In genomic region chr11:97883542-97883917, GRCm38 (mm10) we compare ENCODE assay signal across 8 mouse cellular contexts. TPM values are rescaled to one million over a fixed set of nuclear protein-coding genes. Genes with fewer than 3 reads are reported as not detected.
DNase-seq lines count a peak whose midpoint lies in the region; ATAC-seq and TF ChIP-seq lines count a peak whose summit lies in the region.

No protein-coding gene starts in this region.

- WGBS in forebrain, postnatal 0 days, result 6% methylated on average over 26 of the region's 26 CpGs
- WGBS in lung, embryonic 15.5 days, result 5% methylated on average over 26 of the region's 26 CpGs
- 6% methylated on average over 26 of the region's 26 CpGs for WGBS in thymus, adult 2 months

- H3K9ac ChIP-seq in forebrain, postnatal 0 days, result peak overlapping the region; percentile 51
- H3K9ac ChIP-seq in lung, embryonic 15.5 days, result peak overlapping the region; percentile 45

- DNase-seq in G1E (ENCODE audit: low spot score), result peak; percentile 41
- peak; percentile 74 to 85 for DNase-seq in cerebellum, adult 18-20 months
- no peak for DNase-seq in forebrain, postnatal 0 days
- peak; percentile 22 for DNase-seq in layer of hippocampus, adult 9-10 months (ENCODE audit: low spot score)
- peak; percentile 90 for DNase-seq in thymus, adult 2 months

- H3K9me3 ChIP-seq in G1E (replicated peaks), result peaks cover 4% of the 10 kb centered on the region
- H3K9me3 ChIP-seq in forebrain, postnatal 0 days (ENCODE audit: low read length), result no peaks in the 10 kb centered on the region
- no peaks in the 10 kb centered on the region for H3K9me3 ChIP-seq in lung, embryonic 15.5 days

- H3K4me3 ChIP-seq in G1E (ENCODE audit: low read depth, low read length), result peak overlapping the region; percentile 72
- peak overlapping the region; percentile 56 for H3K4me3 ChIP-seq in forebrain, postnatal 0 days (ENCODE audit: low read depth, low read length)
- H3K4me3 ChIP-seq in lung, embryonic 15.5 days, result peak overlapping the region; percentile 59
- H3K4me3 ChIP-seq in thymus, adult 2 months (ENCODE audit: control insufficient read depth, insufficient read depth, low read length), result peak overlapping the region; percentile 61

- no peak for TF ChIP-seq CTCF in G1E (IDR thresholded peaks at IDR 0.05; ENCODE audit: low read depth, low read length)
- no peak for TF ChIP-seq CTCF in forebrain, postnatal 0 days (IDR thresholded peaks at IDR 0.05; ENCODE audit: low read depth)
- no peak for TF ChIP-seq CTCF in thymus, adult 2 months (IDR thresholded peaks at IDR 0.05; ENCODE audit: borderline replicate concordance, control insufficient read depth, extremely low read depth, insufficient read depth, low read length, poor library complexity)

- H3K4me2 ChIP-seq in forebrain, postnatal 0 days (ENCODE audit: low read depth), result peak overlapping the region; percentile 55
- peak overlapping the region; percentile 67 for H3K4me2 ChIP-seq in lung, embryonic 15.5 days

- no peak; the same call in 1 of the 2 replicates for TF ChIP-seq POLR2A in thymus, adult 2 months (IDR thresholded peaks at IDR 0.05; ENCODE audit: control insufficient read depth, extremely low read depth, insufficient read depth, low read length, poor library complexity)

- peaks cover 18% of the 10 kb centered on the region for H3K4me1 ChIP-seq in G1E (ENCODE audit: insufficient read depth, low read depth, low read length)
- H3K4me1 ChIP-seq in forebrain, postnatal 0 days (ENCODE audit: insufficient read depth), result no peaks in the 10 kb centered on the region
- H3K4me1 ChIP-seq in lung, embryonic 15.5 days, result no peaks in the 10 kb centered on the region
- H3K4me1 ChIP-seq in thymus, adult 2 months (replicated peaks; ENCODE audit: control insufficient read depth, insufficient read depth, low read length), result no peaks in the 10 kb centered on the region; the same call in 1 of the 2 replicates

- peaks cover 1% of the 10 kb centered on the region for H3K36me3 ChIP-seq in G1E (replicated peaks)
- no peaks in the 10 kb centered on the region for H3K36me3 ChIP-seq in forebrain, postnatal 0 days (ENCODE audit: insufficient read depth)
- no peaks in the 10 kb centered on the region for H3K36me3 ChIP-seq in lung, embryonic 15.5 days
- H3K36me3 ChIP-seq in thymus, adult 2 months (ENCODE audit: control insufficient read depth, insufficient read depth, low read length), result no peaks in the 10 kb centered on the region

- peak overlapping the region; percentile 54 for H3K27ac ChIP-seq in forebrain, postnatal 0 days (ENCODE audit: low read depth, low read length)
- H3K27ac ChIP-seq in lung, embryonic 15.5 days, result peak overlapping the region; percentile 90
- peak overlapping the region; percentile 78 for H3K27ac ChIP-seq in thymus, adult 2 months (ENCODE audit: control insufficient read depth, insufficient read depth, low read length)

- ATAC-seq in G1E (ENCODE audit: extremely low read depth, insufficient number of reproducible peaks, low FRiP score, poor library complexity, severe bottlenecking), result no peak
- peak; percentile 34 for ATAC-seq in forebrain, postnatal 0 days
- ATAC-seq in hematopoietic stem cell, adult 5-6 weeks (replicated peaks in 1 of 2; ENCODE audit: insufficient read depth in 1 of 2, low FRiP score in 2 of 2, low TSS enrichment in 1 of 2, low read depth in 1 of 2, poor library complexity in 2 of 2, severe bottlenecking in 2 of 2), result peak; percentile 61 to 67; a peak in 3 of 4 replicates
- peak; percentile 41; the same call in 1 of the 2 replicates for ATAC-seq in lung, embryonic 15.5 days (ENCODE audit: borderline replicate concordance, extremely low read depth, low FRiP score, low TSS enrichment)
- peak; percentile 65 for ATAC-seq in neutrophil, adult 5-6 weeks (ENCODE audit: extremely low read depth, insufficient number of reproducible peaks, low FRiP score, poor library complexity, severe bottlenecking)

- no peaks in the 10 kb centered on the region for H3K27me3 ChIP-seq in G1E (ENCODE audit: insufficient read depth, low read length)
- H3K27me3 ChIP-seq in forebrain, postnatal 0 days (ENCODE audit: insufficient read depth, low read length), result no peaks in the 10 kb centered on the region
- H3K27me3 ChIP-seq in lung, embryonic 15.5 days, result no peaks in the 10 kb centered on the region
- H3K27me3 ChIP-seq in thymus, adult 2 months (ENCODE audit: control insufficient read depth, insufficient read depth, low read length), result no peaks in the 10 kb centered on the region

RNA-seq across cellular contexts. Expression of gene Fbxo47, which starts 0.4 kb away (rescaled TPM):
- 0.58 and 1.9 TPM in 2 replicates for total RNA-seq in G1E (2014; fragmentation: Nextera tagmentation)
- total RNA-seq in G1E (2017), result 0.55 and 0.70 TPM in 2 replicates
- not detected in 2 replicates for polyA plus RNA-seq in G1E (2012)
- total RNA-seq in forebrain, postnatal 0 days (2014; rRNA removed), result 1.3 and 1.8 TPM in 2 replicates
- 0.43 and 0.58 TPM in 2 replicates for polyA plus RNA-seq in forebrain, postnatal 0 days (2015; fragmentation: Nextera tagmentation; extraction: Ambion mirVana)
- total RNA-seq in hematopoietic stem cell, adult 5-6 weeks (2017), result 0.25 and 2.2 TPM in 2 replicates
- polyA plus RNA-seq in lung, embryonic 15.5 days (2015; fragmentation: Nextera tagmentation; extraction: Ambion mirVana), result 0.42 and 0.64 TPM in 2 replicates
- 1.0 and 2.3 TPM in 2 replicates for total RNA-seq in neutrophil, adult 5-6 weeks (2017)
- polyA plus RNA-seq in thymus, adult 2 months (2012; rRNA removed), result 0.19 and 0.28 TPM in 2 replicates

RNA-seq across cellular contexts. Expression of gene B230217C12Rik, which starts 43.0 kb away (rescaled TPM):
- total RNA-seq in G1E (2014; fragmentation: Nextera tagmentation) (not detected in 2 replicates), G1E (2017) (0.16 TPM in 1 of 2 replicates, not detected in the other)
- not detected in 2 replicates for polyA plus RNA-seq in G1E (2012)
- 21.0 and 24.8 TPM in 2 replicates for total RNA-seq in forebrain, postnatal 0 days (2014; rRNA removed)
- 28.6 and 31.5 TPM in 2 replicates for polyA plus RNA-seq in forebrain, postnatal 0 days (2015; fragmentation: Nextera tagmentation; extraction: Ambion mirVana)
- total RNA-seq in hematopoietic stem cell, adult 5-6 weeks (2017), result 0.81 and 1.5 TPM in 2 replicates
- 4.2 and 4.4 TPM in 2 replicates for polyA plus RNA-seq in lung, embryonic 15.5 days (2015; fragmentation: Nextera tagmentation; extraction: Ambion mirVana)
- 0.47 and 1.2 TPM in 2 replicates for total RNA-seq in neutrophil, adult 5-6 weeks (2017)
- polyA plus RNA-seq in thymus, adult 2 months (2012; rRNA removed), result 4.7 and 6.2 TPM in 2 replicates
